Mouse (Mus musculus) monocyte, adult 59 days (primary cell): Measurements from ENCODE around the gene Pdss2. TPM values are rescaled to one million over a fixed set of nuclear protein-coding genes. Genes with fewer than 3 reads are reported as not detected.

ENCODE experiments used
- total RNA-seq, 2 experiments: library from RNA; stranded (reverse); gene quantifications; one replicate each; pipeline ENCODE4 v1.2.4; 2023

Pdss2 gene
- total RNA-seq = 1 to 10 TPM; 7.2 to 8.6 TPM

DNA sequence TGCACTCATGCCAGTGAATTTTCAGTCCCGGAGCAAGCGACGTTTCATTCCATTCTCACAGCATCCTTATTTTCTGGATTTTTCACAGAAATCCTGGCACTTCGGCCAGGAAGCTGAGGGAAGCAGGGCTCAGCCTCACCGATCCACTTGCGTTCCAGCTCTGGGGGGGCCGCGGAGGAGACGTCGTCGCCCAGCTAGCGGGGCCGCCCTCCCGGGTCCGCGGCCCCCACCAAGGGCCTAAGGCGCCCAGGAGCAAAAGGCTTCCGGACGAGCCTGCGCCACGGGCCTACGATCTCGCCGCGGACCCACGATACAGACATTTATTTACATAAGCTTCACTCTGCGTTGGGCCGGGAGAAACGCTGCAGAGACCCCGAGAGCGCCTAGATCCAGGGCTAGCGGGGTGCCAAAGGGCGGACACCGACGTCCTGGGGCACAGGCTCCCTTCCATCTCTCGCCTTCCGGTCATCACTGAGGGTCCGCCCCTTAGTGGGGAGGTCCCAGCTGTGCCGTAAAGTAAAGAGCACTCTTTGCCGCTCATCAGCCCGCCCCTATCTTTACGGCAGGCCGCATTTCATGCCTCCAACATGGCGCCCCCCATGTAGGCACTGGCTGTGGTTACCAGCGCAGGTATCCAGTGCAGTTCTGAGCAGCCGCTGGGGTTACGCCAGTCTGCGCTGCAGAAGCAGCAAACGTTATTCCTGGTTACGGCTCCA is at the start of gene Pdss2:
TSS of gene Pdss2 (plus strand) at position 577 of the 716 bp plus-strand sequence.

DNA sequence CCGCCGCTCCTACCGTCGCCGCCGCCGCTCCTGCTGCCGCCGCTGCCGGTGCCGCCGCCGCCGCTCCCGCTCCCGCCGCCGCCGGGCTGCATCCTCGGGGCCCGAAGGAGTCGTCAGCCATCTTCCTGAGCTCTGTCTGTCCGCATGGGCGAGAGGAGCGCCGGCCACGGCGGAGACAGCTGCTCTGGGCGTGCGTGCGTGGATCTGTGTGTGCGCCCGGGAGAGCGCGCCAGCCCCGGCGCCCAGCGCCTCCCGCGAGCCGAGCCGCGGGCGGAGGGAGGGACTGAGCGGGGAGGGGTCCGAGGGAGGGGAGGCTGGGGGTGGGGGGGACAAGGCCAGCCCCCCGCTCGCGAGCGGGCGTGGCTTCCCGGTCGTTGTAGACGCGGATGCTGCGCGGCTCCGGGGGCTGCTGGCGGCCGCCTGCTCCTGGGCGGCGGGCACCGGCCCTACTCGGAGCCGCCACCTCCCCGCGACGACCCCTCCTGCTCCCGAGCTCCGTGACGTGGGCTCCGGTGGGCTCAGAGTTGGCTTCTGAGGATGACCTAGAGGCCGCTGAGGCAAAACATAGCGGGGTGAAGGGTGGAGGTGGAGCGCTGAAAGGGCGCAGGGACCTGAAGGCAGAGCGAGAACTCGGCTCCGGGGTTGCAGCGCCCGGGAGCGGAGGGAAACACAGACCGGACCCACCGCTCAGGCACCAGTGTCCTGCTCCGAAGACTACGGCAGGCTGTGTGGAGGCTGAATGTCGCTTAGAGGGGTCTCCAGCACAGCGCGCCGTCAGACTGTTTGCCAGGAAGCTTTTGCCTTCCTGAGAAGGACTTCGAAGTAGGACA is 46.7 kb upstream of the Pdss2 start, which contains the start of the genes Sobp and 9030612E09Rik:
TSS of gene Sobp (minus strand) at position 205 of the 830 bp plus-strand sequence.
TSS of gene 9030612E09Rik (plus strand) at position 379 of the 830 bp plus-strand sequence.

DNA sequence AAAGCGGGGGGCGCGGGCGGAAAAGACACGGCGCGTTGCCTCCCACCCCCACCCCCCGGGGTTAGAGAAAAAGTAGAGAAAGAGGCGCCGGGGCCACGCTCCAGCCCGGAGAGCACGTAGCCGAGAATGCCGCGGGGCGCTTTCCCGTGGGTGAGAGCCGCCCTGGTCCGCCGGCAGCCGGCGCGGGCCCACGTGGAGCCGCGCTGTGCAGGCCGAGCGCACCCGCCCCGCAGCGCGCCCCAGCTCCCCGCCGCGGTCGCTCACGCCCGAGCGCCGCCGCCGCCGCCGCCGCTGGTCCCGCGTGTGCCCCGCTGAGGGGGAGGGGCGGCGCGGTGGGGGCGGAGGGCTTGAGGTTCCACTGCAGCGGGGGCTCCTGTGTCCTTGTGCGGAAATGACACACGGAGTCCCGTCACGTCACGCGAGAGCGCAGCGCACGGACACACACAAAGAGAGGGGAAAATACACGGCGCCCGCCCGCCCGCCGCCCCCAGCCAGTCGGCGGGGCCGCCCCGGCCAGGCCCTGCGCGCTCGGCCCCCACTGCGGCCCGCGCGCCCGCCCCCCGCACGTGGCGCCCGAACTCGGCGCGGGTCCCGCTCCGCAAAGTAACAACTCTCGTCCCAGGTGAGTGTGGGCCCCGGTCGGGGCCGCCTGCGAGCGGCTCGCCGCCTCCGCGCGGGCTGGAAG is 257.6 kb downstream of the Pdss2 start, which contains the start of gene Bend3:
TSS of gene Bend3 (plus strand) at position 81 of the 685 bp plus-strand sequence.

Other genes starting within 250 kb of the Pdss2 start
- not detected for gene Sobp, start 47.0 kb upstream of the Pdss2 start, total RNA-seq
- gene 9030612E09Rik, start 46.8 kb upstream of the Pdss2 start, total RNA-seq = not detected